Mouse (Mus musculus) CH12.LX (cell line): ENCODE results near the gene Ctnnd2.

ENCODE experiments used
- CTCF ChIP-seq, 2 experiments: IDR thresholded peaks in 1 of 2; conservative IDR thresholded peaks in 1 of 2; 2 replicates each; pipeline ENCODE4 v1.5.1; 2011 to 2012; ENCODE audit warnings: low read depth in 2 of 2, low read length in 2 of 2, improper control_type of control experiment in 1 of 2, inconsistent platforms in 1 of 2, mild to moderate bottlenecking in 1 of 2, moderate library complexity in 1 of 2
- EP300 ChIP-seq: IDR thresholded peaks from 2 replicates; pipeline ENCODE4 v1.6.1; 2011; ENCODE audit warnings: low read length, improper control_type of control experiment
- HCFC1 ChIP-seq: IDR thresholded peaks from 2 replicates; pipeline ENCODE4 v1.6.1; 2012; ENCODE audit warnings: low read depth, mild to moderate bottlenecking, inconsistent platforms, low read length, improper control_type of control experiment
- JUN ChIP-seq: IDR thresholded peaks from 2 replicates; pipeline ENCODE4 v1.6.1; 2011; ENCODE audit warnings: low read depth, mild to moderate bottlenecking, low read length, improper control_type of control experiment, moderate library complexity; ENCODE audit not compliant: insufficient read depth
- JUND ChIP-seq: conservative IDR thresholded peaks from 2 replicates; pipeline ENCODE4 v1.6.1; 2011; ENCODE audit warnings: low read depth, low read length, improper control_type of control experiment
- MXI1 ChIP-seq: IDR thresholded peaks from 2 replicates; pipeline ENCODE4 v1.6.1; 2011; ENCODE audit warnings: mild to moderate bottlenecking, low read depth, low read length, improper control_type of control experiment
- NRF1 ChIP-seq: IDR thresholded peaks from 2 replicates; pipeline ENCODE4 v1.6.1; 2014; ENCODE audit warnings: low read depth, mild to moderate bottlenecking, inconsistent platforms, low read length, improper control_type of control experiment, moderate library complexity
- POLR2A ChIP-seq: IDR thresholded peaks from 2 replicates; pipeline ENCODE4 v1.6.1; 2011; ENCODE audit warnings: low read depth, mild to moderate bottlenecking, improper control_type of control experiment, low read length
- RCOR1 ChIP-seq: conservative IDR thresholded peaks from 2 replicates; pipeline ENCODE4 v1.6.1; 2012; ENCODE audit warnings: low read depth, mild to moderate bottlenecking, inconsistent platforms, low read length, improper control_type of control experiment
- TBP ChIP-seq: conservative IDR thresholded peaks from 2 replicates; pipeline ENCODE4 v1.6.1; 2011; ENCODE audit warnings: low read depth, low read length, improper control_type of control experiment
- USF2 ChIP-seq: conservative IDR thresholded peaks from 2 replicates; pipeline ENCODE4 v1.6.1; 2011; ENCODE audit warnings: low read depth, low read length, improper control_type of control experiment
- ZMIZ1 ChIP-seq: IDR thresholded peaks from 2 replicates; pipeline ENCODE4 v1.6.1; 2012; ENCODE audit warnings: low read depth, mild to moderate bottlenecking, inconsistent platforms, low read length, improper control_type of control experiment
- ZNF384 ChIP-seq: IDR thresholded peaks from 2 replicates; pipeline ENCODE4 v1.6.1; 2012; ENCODE audit warnings: low read depth, low read length, improper control_type of control experiment, inconsistent platforms

DNA sequence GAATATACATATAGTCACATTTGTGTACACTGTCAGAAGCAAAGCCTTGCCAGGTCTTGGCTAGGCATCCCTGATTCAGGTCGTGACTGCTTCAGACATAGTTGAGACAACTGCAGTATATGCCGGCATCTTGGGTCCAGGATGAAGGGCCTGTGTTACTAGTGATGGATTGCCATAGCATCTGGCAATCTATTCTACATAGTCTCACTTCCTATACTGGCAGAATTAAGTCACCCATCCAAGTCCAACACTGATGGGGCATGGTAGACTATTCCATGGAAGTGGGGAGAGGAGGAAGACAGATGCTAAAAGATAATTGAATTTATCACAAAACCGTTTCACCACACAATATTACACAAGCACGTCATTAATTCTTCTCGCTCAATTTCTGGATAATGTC lies 369.1 kb downstream of the Ctnnd2 start:
- TF ChIP-seq ZMIZ1 (no peak), EP300 (no peak), CTCF (conservative IDR thresholded peaks at IDR 0.05 in 1 of 2, IDR thresholded peaks at IDR 0.05 in 1 of 2; ENCODE audit: low read depth in 2 of 2, low read length in 2 of 2) (no peak), POLR2A (no peak), ZNF384 (no peak), HCFC1 (no peak), JUND (no peak), NRF1 (no peak), RCOR1 (no peak), JUN (no peak), USF2 (no peak), TBP (no peak), MXI1 (no peak)
